Mouse (Mus musculus) olfactory bulb, adult 2 months (tissue): ENCODE results near the gene Rbak.

Experiments
- CTCF ChIP-seq: fragments of 200-500 bp; IDR thresholded peaks from 2 replicates; pipeline ENCODE4 v1.5.1; 2012; ENCODE audit warnings: low read depth, mild to moderate bottlenecking, low read length, moderate library complexity; ENCODE audit not compliant: insufficient read depth
- POLR2A ChIP-seq: fragments of 200-500 bp; IDR thresholded peaks from 2 replicates; pipeline ENCODE4 v1.6.1; 2012; ENCODE audit warnings: mild to moderate bottlenecking, low read depth, low read length, moderate library complexity; ENCODE audit not compliant: insufficient read depth

GRCm38 (mm10) chr5:143135042-143135441 is 45.5 kb downstream of the Rbak start:
- no peak for TF ChIP-seq CTCF
- no peak for TF ChIP-seq POLR2A
